Mouse (Mus musculus) left cerebral cortex, adult 11 months (tissue): ENCODE data around the gene Oas1f.
"Not testable (repeated sequence)": the region's sequence is repeated elsewhere in the genome, so short reads cannot be mapped to it uniquely, and the experiment has no call there.

Experiments used
- DNase-seq: peaks from one replicate; pipeline ENCODE4 v3.0.0; 2022; ENCODE audit warnings: low spot score

Oas1f gene

GRCm38 (mm10) chr5:120871469-120871868 is 24.3 kb downstream of the Oas1f start:
- no peak for DNase-seq

GRCm38 (mm10) chr5:120876839-120877238 is 29.7 kb downstream of the Oas1f start:
- not testable (repeated sequence) for DNase-seq

GRCm38 (mm10) chr5:120877407-120877806 is 30.2 kb downstream of the Oas1f start:
- not testable (repeated sequence) for DNase-seq

GRCm38 (mm10) chr5:120878803-120879202 is 31.6 kb downstream of the Oas1f start:
- DNase-seq, result not testable (repeated sequence)

- DNase-seq, result not testable (repeated sequence)
Observed at GRCm38 (mm10) chr5:120881681-120882080, 34.5 kb downstream of the Oas1f start.

GRCm38 (mm10) chr5:120887413-120887812 is 40.2 kb downstream of the Oas1f start, which contains the start of gene Oas1g:
TSS of gene Oas1g (minus strand) at chr5:120887613.
- DNase-seq, result not testable (repeated sequence)

GRCm38 (mm10) chr5:120887831-120888230 is 40.7 kb downstream of the Oas1f start:
- no peak for DNase-seq

GRCm38 (mm10) chr5:120888294-120888815 is 41.2 kb downstream of the Oas1f start:
- not testable (repeated sequence) for DNase-seq

- DNase-seq, result no peak
Observed at GRCm38 (mm10) chr5:120890026-120890425, 42.9 kb downstream of the Oas1f start.

GRCm38 (mm10) chr5:120890991-120891390 is 43.8 kb downstream of the Oas1f start:
- DNase-seq, result no peak

- DNase-seq, result not testable (repeated sequence)
Observed at GRCm38 (mm10) chr5:120891566-120892242, 44.5 kb downstream of the Oas1f start.

GRCm38 (mm10) chr5:120892243-120892660 is 45.1 kb downstream of the Oas1f start:
- DNase-seq, result no peak

- DNase-seq, result not testable (repeated sequence)
Observed at GRCm38 (mm10) chr5:120893866-120894265, 46.7 kb downstream of the Oas1f start.

GRCm38 (mm10) chr5:120894692-120895091 is 47.5 kb downstream of the Oas1f start:
- not testable (repeated sequence) for DNase-seq

- no peak for DNase-seq
Observed at GRCm38 (mm10) chr5:120895231-120895900, 48.2 kb downstream of the Oas1f start.

GRCm38 (mm10) chr5:120898307-120898706 is 51.1 kb downstream of the Oas1f start:
- no peak for DNase-seq

GRCm38 (mm10) chr5:120898726-120899125 is 51.6 kb downstream of the Oas1f start:
- DNase-seq, result no peak

GRCm38 (mm10) chr5:120900666-120901065 is 53.5 kb downstream of the Oas1f start:
- no peak for DNase-seq

- DNase-seq, result no peak
Observed at GRCm38 (mm10) chr5:120902056-120902455, 54.9 kb downstream of the Oas1f start.

GRCm38 (mm10) chr5:120906791-120907733 is 59.9 kb downstream of the Oas1f start, which contains the start of gene Oas1a:
TSS of gene Oas1a (minus strand) at chr5:120907521.
- DNase-seq, result not testable (repeated sequence)
